Mouse (Mus musculus): Measurements from ENCODE around the gene Fat4.

DNA sequence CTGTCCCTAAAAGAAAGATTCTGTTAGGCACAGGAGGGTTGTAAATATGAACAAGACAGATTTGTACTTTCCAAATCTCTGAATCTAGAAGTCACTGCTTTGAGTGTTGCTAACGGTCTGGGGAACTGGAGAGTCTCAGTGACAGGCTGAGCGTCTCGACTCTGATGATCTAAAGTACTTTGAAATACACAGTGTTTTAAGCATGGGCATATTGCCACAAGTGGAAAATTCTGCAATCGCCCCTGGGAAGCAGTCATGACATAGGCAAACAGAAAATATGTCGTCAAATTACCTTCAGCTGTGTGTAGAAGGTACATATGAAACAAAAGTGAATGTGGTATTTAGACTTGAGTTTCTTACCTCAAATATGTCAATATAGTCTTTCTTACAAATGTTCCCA is 51.4 kb downstream of the Fat4 start:
- no peak for TF ChIP-seq CTCF (IDR thresholded peaks at IDR 0.05; ENCODE audit: borderline replicate concordance, insufficient read depth, low read depth, low read length)
- no peak for TF ChIP-seq POLR2A (IDR thresholded peaks at IDR 0.05; ENCODE audit: borderline replicate concordance, insufficient read depth, low read length)

Measured in cerebellum, adult 2 months (tissue).